Mouse (Mus musculus) lung, adult 2 months (tissue): Measurements from ENCODE around the gene Olfr32.

Experiments used
- CTCF ChIP-seq: fragments of 200-500 bp; IDR thresholded peaks from 2 replicates; pipeline ENCODE4 v1.5.1; 2011; ENCODE audit warnings: mild to moderate bottlenecking, low read length, control low read depth; ENCODE audit not compliant: insufficient read depth
- POLR2A ChIP-seq: fragments of 200-500 bp; IDR thresholded peaks from 2 replicates; pipeline ENCODE4 v1.6.1; 2011; ENCODE audit warnings: low read depth, mild to moderate bottlenecking, control low read depth, low read length, borderline replicate concordance; ENCODE audit errors: extremely low read depth

GRCm38 (mm10) chr2:90152991-90153390 lies 10.9 kb upstream of the Olfr32 start, which contains the start of gene Olfr1270:
- TF ChIP-seq POLR2A: no peak
- no peak for TF ChIP-seq CTCF
